Mouse (Mus musculus): ENCODE data around the gene Eif3j1.

Eif3j1 gene

DNA sequence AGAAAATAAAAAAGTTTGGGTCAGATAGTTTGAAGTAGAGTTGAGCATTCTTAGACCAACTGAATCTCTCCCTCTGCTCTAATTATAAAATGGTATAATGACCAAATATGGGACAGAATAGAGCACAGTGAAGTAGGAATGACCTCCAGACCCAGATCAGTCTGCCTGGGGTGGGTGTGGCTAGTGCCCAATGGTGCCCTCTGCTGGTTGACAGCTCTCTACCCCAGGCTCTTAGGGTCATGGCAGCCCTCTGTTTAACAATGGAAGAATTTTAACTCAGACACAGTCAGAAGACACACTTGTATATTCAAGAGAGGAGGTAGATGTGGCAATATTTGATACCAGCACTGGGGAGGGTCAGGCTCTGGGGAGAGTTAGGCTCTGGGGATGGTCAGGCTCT, 73.7 kb downstream of the Eif3j1 start:
- DNase-seq (ENCODE audit: low spot score), result no peak
